Mouse (Mus musculus) E14TG2a.4 (cell line): ENCODE results near the gene C1qb.

Experiments used
- CTCF ChIP-seq: conservative IDR thresholded peaks from 2 replicates; pipeline ENCODE4 v1.5.1; 2014; ENCODE audit warnings: low read length
- NANOG ChIP-seq: IDR thresholded peaks from 2 replicates; pipeline ENCODE4 v1.6.1; 2014; ENCODE audit warnings: borderline replicate concordance, low read length, mixed read lengths
- POU5F1 ChIP-seq: IDR thresholded peaks from 2 replicates; pipeline ENCODE4 v1.6.1; 2014; ENCODE audit warnings: low read length, borderline replicate concordance

DNA sequence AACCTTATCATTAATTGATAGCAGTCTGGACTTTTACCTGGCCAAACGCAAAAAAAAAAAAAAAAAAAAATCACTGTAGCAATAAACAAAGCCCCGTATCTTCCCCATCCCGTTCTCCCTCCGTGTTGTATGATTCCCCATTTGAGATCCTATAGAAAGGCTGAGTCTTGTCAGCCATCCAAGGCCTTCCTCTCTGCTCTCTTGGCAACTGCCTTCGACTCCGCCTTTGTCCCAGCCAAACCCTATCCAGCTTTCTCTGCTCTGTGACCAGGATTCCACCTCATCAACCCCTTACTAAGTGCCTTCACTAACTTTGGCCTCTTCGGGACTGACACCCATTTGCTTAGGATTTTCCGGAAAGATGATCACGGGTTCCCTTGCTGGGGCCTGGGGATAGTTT lies 48.0 kb downstream of the C1qb start:
- TF ChIP-seq CTCF (no peak), NANOG (no peak), POU5F1 (no peak)
